Mouse (Mus musculus) liver, postnatal 0 days (tissue): ENCODE measurements around the gene Msi2.

Experiments used
- CTCF ChIP-seq: sonication (generic); IDR thresholded peaks from 2 replicates; pipeline ENCODE4 v1.5.1; 2016; ENCODE audit warnings: antibody characterized with exemption, low read depth
- EP300 ChIP-seq: IDR thresholded peaks from 2 replicates; pipeline ENCODE4 v1.6.1; 2016; ENCODE audit warnings: antibody characterized with exemption, low read depth, mild to moderate bottlenecking

GRCm38 (mm10) chr11:88658926-88659325 is 59.4 kb downstream of the Msi2 start:
- TF ChIP-seq CTCF (no peak), EP300 (no peak)
